Mouse (Mus musculus) Patski (cell line): Measurements from ENCODE around the gene Rps15. TPM values are rescaled to one million over a fixed set of nuclear protein-coding genes. Genes with fewer than 3 reads are reported as not detected.

Source experiments
- ATAC-seq: fragments of 100-300 bp; one replicate; pipeline ENCODE4 v1.8.0; 2021
- CTCF ChIA-PET: fragments of 350-600 bp; sonication (Branson Sonifier 250); formaldehyde crosslinking; loops from one replicate; lab custom pipeline; 2022; ENCODE audit warnings: inconsistent platforms; lab: Charles Lee
- POLR2A ChIA-PET: fragments of 350-600 bp; sonication (Branson Sonifier 250); formaldehyde crosslinking; loops from one replicate; lab custom pipeline; 2022; ENCODE audit warnings: antibody characterized with exemption, inconsistent platforms; lab: Charles Lee
- DNase-seq: peaks from one replicate; pipeline ENCODE4 v3.0.0-alpha.2; 2011; ENCODE audit warnings: low read depth, low spot score
- H3K27me3 ChIP-seq: fragments of 371-371 bp; one replicate; pipeline ENCODE4 v1.5.1; 2021
- CTCF ChIP-seq: fragments of 100-300 bp; IDR thresholded peaks from one replicate; pipeline ENCODE4 v1.5.1; 2021
- in situ Hi-C: fragments of 300-500 bp; cut with MboI; formaldehyde crosslinking; loops from 3 replicates; pipeline ENCODE4 v1.11.1; 2018; ENCODE audit warnings: low pct_unique_long_range_greater_than_20kb, mixed read lengths
- polyA plus RNA-seq: library from polyadenylated mRNA; unstranded; gene quantifications from one replicate; pipeline ENCODE4 v1.2.3, GENCODE M21; 2021

The Rps15 gene
- polyA plus RNA-seq, 1 experiment from 2014 or later: 1,353 TPM

- ATAC-seq: no peak
- no peak for DNase-seq
- in situ Hi-C loops: no loop called here
- POLR2A ChIA-PET: no interaction called here
- CTCF ChIA-PET: no interaction called here
- no peaks in the 10 kb centered on the region for H3K27me3 ChIP-seq
- TF ChIP-seq CTCF: no peak
Measured at GRCm38 (mm10) chr10:80285222-80286070, 6.8 kb upstream of the Rps15 start.

GRCm38 (mm10) chr10:80288097-80288496 lies 4.2 kb upstream of the Rps15 start:
- ATAC-seq: no peak
- ChIA-PET POLR2A (no interaction called here), CTCF (no interaction called here)
- in situ Hi-C loops: no loop called here
- TF ChIP-seq CTCF: no peak
- no peaks in the 10 kb centered on the region for H3K27me3 ChIP-seq
- no peak for DNase-seq

DNA sequence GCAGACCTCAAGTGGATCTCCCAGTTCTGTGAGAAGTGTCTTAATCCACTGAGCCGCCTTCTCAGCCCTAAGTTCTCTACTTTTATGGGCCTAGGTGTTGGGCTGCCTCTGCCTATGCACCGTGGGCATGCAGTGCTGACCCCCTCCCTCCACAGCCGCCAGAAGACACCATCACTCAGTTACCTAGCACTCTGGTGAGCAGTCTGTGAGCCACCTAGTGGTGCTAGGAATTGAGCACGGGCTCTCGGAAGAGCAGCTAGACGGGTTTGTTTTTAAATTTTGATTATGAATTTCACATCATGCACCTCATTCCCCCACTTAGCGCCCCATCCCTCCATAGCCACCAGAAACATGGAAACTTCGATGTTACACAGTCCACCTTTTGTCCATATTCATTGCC lies 3.6 kb upstream of the Rps15 start:
- ATAC-seq (no peak), DNase-seq (no peak)
- ChIA-PET POLR2A (no interaction called here), CTCF (no interaction called here)
- no peaks in the 10 kb centered on the region for H3K27me3 ChIP-seq
- TF ChIP-seq CTCF: no peak
- in situ Hi-C loops: no loop called here

- no peak for TF ChIP-seq CTCF
- in situ Hi-C loops: no loop called here
- H3K27me3 ChIP-seq: no peaks in the 10 kb centered on the region
- no peak for ATAC-seq
- POLR2A ChIA-PET: interaction anchor here (1.2 kb wide), 1 partner anchor 31 kb away, joined by 3 read pairs; no protein-coding TSS in a partner anchor
- CTCF ChIA-PET: no interaction called here
- DNase-seq: no peak
Measured at GRCm38 (mm10) chr10:80293325-80293724, 1.1 kb downstream of the Rps15 start.

DNA sequence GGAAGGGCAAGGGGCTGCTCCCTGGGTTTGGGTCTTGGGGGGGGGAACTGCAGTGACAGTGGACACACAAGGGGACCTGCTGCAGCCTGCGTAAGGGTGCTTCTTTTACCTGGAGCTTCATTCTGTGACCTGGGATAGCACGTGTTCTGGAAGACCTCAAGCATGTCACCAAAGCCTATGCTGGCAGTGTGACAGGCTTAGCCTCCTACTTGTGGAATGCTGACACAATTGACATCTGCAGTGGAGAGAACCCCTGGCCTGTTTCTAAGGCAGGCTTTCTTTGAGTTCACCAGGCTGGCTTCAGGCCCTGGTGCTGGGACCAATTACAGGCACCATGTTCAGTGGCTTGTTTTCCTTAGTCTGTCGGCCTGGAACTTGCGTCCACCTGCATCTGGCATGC lies 2.1 kb downstream of the Rps15 start:
- no peak for DNase-seq
- in situ Hi-C loops: no loop called here
- H3K27me3 ChIP-seq: no peaks in the 10 kb centered on the region
- POLR2A ChIA-PET: no interaction called here
- CTCF ChIA-PET: no interaction called here
- TF ChIP-seq CTCF: no peak
- ATAC-seq: no peak

- DNase-seq: no peak
- in situ Hi-C loops: no loop called here
- ChIA-PET CTCF (no interaction called here), POLR2A (no interaction called here)
- H3K27me3 ChIP-seq: no peaks in the 10 kb centered on the region
- no peak for TF ChIP-seq CTCF
- ATAC-seq: no peak
Measured at GRCm38 (mm10) chr10:80294788-80295303, 2.6 kb downstream of the Rps15 start.

DNA sequence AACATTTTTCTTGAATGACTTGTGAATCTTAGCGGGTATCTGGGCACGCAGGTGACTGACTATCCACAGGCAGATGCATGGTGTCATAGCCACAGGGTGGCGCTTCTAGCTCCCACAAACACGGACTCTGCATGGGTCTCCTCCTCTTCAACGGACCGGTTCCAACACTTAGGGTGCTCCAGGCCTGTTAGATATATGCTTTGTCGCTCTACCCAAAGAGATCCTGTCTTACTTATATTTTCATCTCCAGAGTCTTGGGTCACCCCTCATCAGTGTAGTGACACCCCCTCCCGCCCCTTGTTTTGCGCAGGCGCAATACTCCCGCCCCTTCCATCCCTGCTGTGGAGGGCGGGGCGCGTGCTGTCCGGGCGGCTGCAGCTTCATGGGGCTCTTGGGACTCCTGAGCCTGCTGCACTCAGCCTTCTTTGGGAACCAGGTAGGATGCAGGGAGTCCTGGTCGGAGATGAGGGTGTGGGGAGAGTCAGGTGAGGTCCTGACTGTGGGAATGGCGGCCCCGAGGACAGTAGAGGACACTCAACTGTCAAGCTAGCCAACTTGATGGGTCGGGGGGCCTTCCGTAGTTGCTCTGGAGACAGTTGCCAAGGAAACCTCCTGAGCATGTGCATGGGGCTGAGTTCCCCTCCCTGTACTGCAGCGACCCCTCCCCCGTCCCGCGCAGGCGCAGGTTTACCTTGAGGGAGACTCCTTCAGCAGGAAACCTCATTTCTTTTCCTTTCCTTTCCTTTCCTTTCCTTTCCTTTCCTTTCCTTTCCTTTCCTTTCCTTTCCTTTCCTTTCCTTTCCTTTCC lies 3.6 kb downstream of the Rps15 start, which contains the start of gene Apc2:
Gene Apc2 (plus strand): TSS at position 360 of the 808 bp plus-strand sequence.
- CTCF ChIA-PET: no interaction called here
- POLR2A ChIA-PET: no interaction called here
- no peaks in the 10 kb centered on the region for H3K27me3 ChIP-seq
- DNase-seq (no peak), ATAC-seq (no peak)
- in situ Hi-C loops: no loop called here
- TF ChIP-seq CTCF: no peak

DNA sequence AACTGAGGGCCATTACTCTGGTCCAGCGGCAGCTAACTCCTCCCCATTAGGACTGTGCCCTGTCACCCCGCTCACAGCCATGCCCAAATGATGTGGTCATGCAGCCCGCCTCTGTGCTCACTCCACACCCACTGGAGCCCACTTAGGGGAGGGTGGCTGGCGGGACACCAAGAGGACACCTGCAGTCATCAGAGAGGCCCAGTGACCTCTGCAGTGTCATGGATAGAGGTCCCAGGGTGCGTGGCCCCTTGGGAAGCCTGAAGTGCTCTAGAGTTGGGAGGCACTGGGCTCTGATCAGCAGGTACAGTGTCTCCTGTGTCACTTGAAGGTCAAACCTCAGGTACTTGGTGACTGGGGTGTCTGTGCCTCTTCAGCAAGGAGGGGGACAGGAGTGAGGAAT lies 4.6 kb downstream of the Rps15 start:
- no peak for DNase-seq
- in situ Hi-C loops: no loop called here
- ATAC-seq: no peak
- TF ChIP-seq CTCF: no peak
- ChIA-PET CTCF (interaction anchor here (1.0 kb wide), 1 partner anchor 44 kb away, joined by 3 read pairs; no protein-coding TSS in a partner anchor), POLR2A (no interaction called here)
- H3K27me3 ChIP-seq: no peaks in the 10 kb centered on the region

DNA sequence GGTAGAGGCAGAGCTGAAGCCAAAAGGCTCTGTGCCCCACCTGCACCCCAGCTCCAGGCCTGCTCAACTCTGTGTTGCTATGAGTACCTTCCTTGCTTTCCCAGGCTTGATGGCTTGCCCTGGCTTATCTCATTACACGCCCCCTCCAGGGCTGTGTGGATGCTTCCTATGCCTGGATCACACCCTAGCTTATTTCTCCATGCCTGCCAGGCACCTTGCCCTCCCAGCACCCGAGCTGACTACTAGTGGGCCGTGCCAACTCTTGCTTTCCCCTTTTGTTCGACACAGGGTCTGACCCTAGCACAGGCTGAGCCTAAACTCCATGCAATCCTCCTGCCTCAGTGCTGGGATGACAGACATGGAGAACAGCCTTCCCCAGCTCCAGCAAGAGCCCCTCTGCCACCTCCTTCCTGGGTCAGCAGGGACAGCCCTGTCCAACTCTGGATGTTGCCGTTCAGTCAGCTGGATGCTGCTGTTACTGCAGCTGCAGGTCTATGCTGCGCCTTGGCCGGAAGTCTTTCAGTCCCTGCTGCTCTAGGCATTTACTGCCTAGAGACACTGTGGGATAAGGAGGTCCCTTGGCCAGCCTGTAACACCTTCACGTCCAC lies 5.4 kb downstream of the Rps15 start:
- H3K27me3 ChIP-seq: no peaks in the 10 kb centered on the region
- TF ChIP-seq CTCF: no peak
- ChIA-PET POLR2A (no interaction called here), CTCF (interaction anchor here (0.8 to 1.0 kb wide), 2 partner anchors 19 to 43 kb away, joined by 3 read pairs; no protein-coding TSS in a partner anchor)
- in situ Hi-C loops: no loop called here
- ATAC-seq (no peak), DNase-seq (no peak)

- POLR2A ChIA-PET: no interaction called here
- DNase-seq (no peak), ATAC-seq (no peak)
- no peaks in the 10 kb centered on the region for H3K27me3 ChIP-seq
- TF ChIP-seq CTCF: no peak
- CTCF ChIA-PET: no interaction called here
- in situ Hi-C loops: no loop called here
Measured at GRCm38 (mm10) chr10:80298571-80299281, 6.5 kb downstream of the Rps15 start.
